Mouse (Mus musculus): ENCODE measurements at regions not wholly inside any gene's neighbourhood (a gene's known extent, or its start where the extent isn't known, plus 50 kb on each side); places are given as distances from the start of the nearest gene placed in this dataset. TPM values are rescaled to one million over a fixed set of nuclear protein-coding genes. Genes with fewer than 3 reads are reported as not detected.
A peak's percentile ranks its signal among the peaks of the same experiment; 100 is the strongest.

DNA sequence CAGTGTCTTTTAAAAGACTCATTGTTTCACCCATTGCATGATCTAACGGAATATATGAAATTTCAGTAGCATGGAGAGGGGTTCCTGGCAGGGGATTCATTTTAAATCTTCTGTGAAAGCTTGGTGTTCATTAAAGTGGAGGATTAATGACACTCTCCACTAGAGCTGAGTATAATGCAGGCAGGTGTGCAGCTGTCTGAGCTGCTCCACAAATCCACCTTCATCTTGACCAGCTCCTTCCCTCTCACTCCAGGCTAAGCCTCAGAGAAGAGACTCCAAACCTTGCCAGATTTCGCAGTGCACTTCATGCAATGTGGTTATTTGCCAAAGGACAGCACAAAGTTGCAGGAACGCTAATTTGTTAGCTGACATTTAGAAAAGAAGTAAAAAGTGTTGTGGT lies 1288.0 kb upstream of the Map3k7 start:
- no peak for DNase-seq (ENCODE audit: low spot score)
- Histone ChIP-seq H3K36me3 (no peaks in the 10 kb centered on the region), H3K4me3 (no peak overlapping the region), H3K27ac (no peak overlapping the region), H3K4me1 (no peaks in the 10 kb centered on the region), H3K27me3 (ENCODE audit: insufficient read depth, poor library complexity, severe bottlenecking) (no peaks in the 10 kb centered on the region), H3K9me3 (no peaks in the 10 kb centered on the region)
- WGBS = 76% methylated on average over 3 of the region's 3 CpGs

DNA sequence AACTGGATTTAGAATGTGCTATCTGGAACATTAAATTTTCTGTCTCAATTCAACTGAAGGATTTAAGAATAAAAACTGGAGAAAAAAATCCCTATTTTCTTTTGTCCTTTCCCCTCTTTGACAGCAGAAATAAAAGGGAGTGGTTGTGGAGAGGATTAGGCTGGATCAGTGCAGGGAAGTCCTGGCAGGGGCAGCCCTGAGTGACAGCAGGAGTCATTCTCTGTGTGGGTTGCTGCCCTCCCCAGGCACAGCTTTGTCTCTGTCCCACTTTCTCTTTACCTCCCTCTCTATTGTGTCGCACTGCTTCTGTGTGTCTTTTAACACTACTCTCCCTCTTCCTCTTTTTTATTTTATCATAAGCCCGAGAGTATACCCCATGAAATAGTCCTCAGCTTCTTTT lies 1286.8 kb upstream of the Map3k7 start:
- H3K4me3 ChIP-seq = no peak overlapping the region
- H3K4me1 ChIP-seq = no peaks in the 10 kb centered on the region
- H3K9me3 ChIP-seq = no peaks in the 10 kb centered on the region
- H3K36me3 ChIP-seq = no peaks in the 10 kb centered on the region
- no peaks in the 10 kb centered on the region for H3K27me3 ChIP-seq (ENCODE audit: insufficient read depth, poor library complexity, severe bottlenecking)
- DNase-seq (ENCODE audit: low spot score) = no peak
- 54% methylated on average over 2 of the region's 2 CpGs for WGBS
- no peak overlapping the region for H3K27ac ChIP-seq

DNA sequence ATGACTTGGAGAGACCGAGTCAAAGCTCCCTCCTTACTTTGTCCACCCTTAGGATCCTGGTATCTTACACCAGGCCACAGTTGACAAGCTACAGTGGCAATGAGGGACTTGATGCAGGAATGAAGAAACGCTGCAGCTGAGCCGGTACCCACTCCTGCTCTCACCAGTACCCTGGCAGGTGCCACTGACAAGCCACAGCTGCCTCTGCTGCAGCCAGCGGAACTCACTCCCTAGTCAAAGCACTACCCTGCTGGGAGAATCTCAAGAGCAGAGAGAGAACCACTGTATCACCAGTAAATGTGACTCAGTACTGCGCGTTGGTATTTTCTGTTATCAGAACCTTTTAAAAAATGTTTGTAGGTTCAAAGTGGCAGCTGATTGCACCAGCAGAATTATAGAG lies 1281.5 kb upstream of the Map3k7 start:
- H3K27ac ChIP-seq = no peak overlapping the region
- WGBS = 43% methylated on average over 6 of the region's 6 CpGs
- peaks cover 3% of the 10 kb centered on the region; the same call in 1 of the 2 replicates for H3K4me1 ChIP-seq
- peak; percentile 83 for DNase-seq (ENCODE audit: low spot score)
- H3K36me3 ChIP-seq = no peaks in the 10 kb centered on the region
- H3K27me3 ChIP-seq (ENCODE audit: insufficient read depth, poor library complexity, severe bottlenecking) = no peaks in the 10 kb centered on the region
- H3K9me3 ChIP-seq = no peaks in the 10 kb centered on the region
- H3K4me3 ChIP-seq = no peak overlapping the region

GRCm38 (mm10) chr4:30713378-30714001 lies 1250.4 kb upstream of the Map3k7 start:
- Histone ChIP-seq H3K27me3 (ENCODE audit: insufficient read depth, poor library complexity, severe bottlenecking) (no peaks in the 10 kb centered on the region), H3K36me3 (no peaks in the 10 kb centered on the region), H3K9me3 (no peaks in the 10 kb centered on the region), H3K4me3 (no peak overlapping the region), H3K4me1 (no peaks in the 10 kb centered on the region), H3K27ac (no peak overlapping the region)
- DNase-seq (ENCODE audit: low spot score) = no peak
- WGBS = 79% methylated on average over 3 of the region's 3 CpGs

Small RNAs in the stretch of these regions (microRNA-seq; reads per million reads assigned to microRNA genes)
- not detected for gene Gm22831

Measured in heart, embryonic 10.5 days (tissue).